In the genomic region with DNA sequence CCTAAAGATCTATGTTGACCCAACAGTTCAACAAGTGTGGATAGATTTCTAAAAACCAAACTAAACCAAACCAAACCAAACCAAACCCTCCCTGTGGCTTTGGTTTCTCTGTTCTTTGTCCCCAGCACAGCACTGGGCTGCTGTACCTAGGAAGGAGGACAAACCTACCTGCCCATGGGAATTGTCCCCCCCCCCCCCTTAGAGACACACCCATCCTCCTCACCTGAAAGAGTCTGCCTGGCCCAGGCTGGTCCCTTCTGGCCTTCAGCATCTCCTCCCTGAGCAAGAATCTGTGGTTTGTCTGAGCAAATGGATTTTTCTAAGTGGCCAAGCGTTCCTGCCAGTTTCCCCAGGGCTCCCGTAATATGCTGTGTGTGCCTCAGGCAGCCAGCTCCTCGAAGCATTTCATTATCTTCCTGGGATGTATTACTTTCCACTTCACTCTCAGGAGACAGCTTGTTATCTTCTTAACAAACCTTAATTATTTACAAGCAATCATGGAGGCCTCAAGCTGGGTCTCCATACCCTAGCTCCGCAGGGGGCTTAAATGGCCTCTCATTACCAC, we compare ENCODE assay signal across 26 mouse cellular contexts. TPM values are rescaled to one million over a fixed set of nuclear protein-coding genes. Genes with fewer than 3 reads are reported as not detected.
DNase-seq lines count a peak whose midpoint lies in the region; ATAC-seq and TF ChIP-seq lines count a peak whose summit lies in the region.
"Had no signal": no experiment of that assay in that cellular context is flagged by ENCODE, and none has a peak within 500 bp of the region (broad histone marks: within the 10 kb centered on the region; RNA-seq: fewer than 3 reads in every experiment).

No protein-coding gene starts in this region.

- DNase-seq in brain, embryonic 14.5 days (ENCODE audit: low read depth): peak; percentile 67
- peak; percentile 30 for DNase-seq in midbrain, postnatal 0 days (ENCODE audit: low spot score)
- DNase-seq in embryo, embryonic 9.5 days (ENCODE audit: extremely low spot score): no peak
- no peak for DNase-seq in T-cell, adult 2 months (ENCODE audit: low spot score)
- DNase-seq: adrenal gland, postnatal 25 days; cerebellum, adult 9-10 months; forebrain, postnatal 0 days; gastrocnemius, postnatal 14 days; heart, adult 18-20 months; heart, postnatal 10 days; kidney, postnatal 36 days; layer of hippocampus, postnatal 36 days; liver, embryonic 13.5 days; lung, embryonic 14.5 days; thymus, adult 18-20 months; thymus, postnatal 4 days had no signal

- peaks cover 3% of the 10 kb centered on the region; the same call in 1 of the 2 replicates for H3K27me3 ChIP-seq in midbrain, embryonic 13.5 days
- H3K27me3 ChIP-seq in midbrain, embryonic 16.5 days (ENCODE audit: control insufficient read depth, insufficient read depth, low read depth, low read length): no peaks in the 10 kb centered on the region
- H3K27me3 ChIP-seq in ES-Bruce4 (ENCODE audit: control insufficient read depth, insufficient read depth, low read length, poor library complexity, severe bottlenecking): no peaks in the 10 kb centered on the region
- H3K27me3 ChIP-seq in midbrain, postnatal 0 days (ENCODE audit: insufficient read depth, low read length): no peaks in the 10 kb centered on the region
- H3K27me3 ChIP-seq: embryonic facial prominence, embryonic 13.5 days; heart, embryonic 12.5 days; kidney, embryonic 15.5 days; liver, embryonic 13.5 days had no signal

- peak; percentile 64; the same call in 1 of the 2 replicates for ATAC-seq in midbrain, embryonic 13.5 days
- no peak for ATAC-seq in midbrain, embryonic 16.5 days
- no peak for ATAC-seq in midbrain, postnatal 0 days (ENCODE audit: low FRiP score)
- ATAC-seq: forebrain, postnatal 0 days had no signal

- H3K4me2 ChIP-seq in midbrain, embryonic 13.5 days (replicated peaks): no peak overlapping the region
- H3K4me2 ChIP-seq in midbrain, embryonic 16.5 days (ENCODE audit: low read length): no peak overlapping the region
- H3K4me2 ChIP-seq in midbrain, postnatal 0 days (ENCODE audit: low read depth, low read length, poor library complexity, severe bottlenecking): no peak overlapping the region
- H3K4me2 ChIP-seq: embryonic facial prominence, embryonic 13.5 days; heart, embryonic 12.5 days; kidney, embryonic 15.5 days; liver, embryonic 13.5 days; lung, embryonic 14.5 days had no signal

- H3K4me3 ChIP-seq in midbrain, embryonic 13.5 days (replicated peaks): no peak overlapping the region
- no peak overlapping the region for H3K4me3 ChIP-seq in midbrain, embryonic 16.5 days (ENCODE audit: low read depth, low read length)
- H3K4me3 ChIP-seq in ES-Bruce4 (ENCODE audit: low read depth, low read length): no peak overlapping the region
- H3K4me3 ChIP-seq in midbrain, postnatal 0 days (ENCODE audit: low read depth, low read length): no peak overlapping the region
- H3K4me3 ChIP-seq: embryonic facial prominence, embryonic 13.5 days; heart, embryonic 12.5 days; kidney, embryonic 15.5 days; liver, embryonic 13.5 days had no signal

- H3K9ac ChIP-seq in midbrain, embryonic 13.5 days (replicated peaks): no peak overlapping the region
- H3K9ac ChIP-seq in midbrain, embryonic 16.5 days (ENCODE audit: low read depth, low read length): no peak overlapping the region
- H3K9ac ChIP-seq in ES-Bruce4 (ENCODE audit: low read depth, poor library complexity, severe bottlenecking): no peak overlapping the region
- H3K9ac ChIP-seq in midbrain, postnatal 0 days (replicated peaks; ENCODE audit: low read length, poor library complexity, severe bottlenecking): no peak overlapping the region
- H3K9ac ChIP-seq: embryonic facial prominence, embryonic 13.5 days; forebrain, postnatal 0 days; heart, embryonic 12.5 days; kidney, embryonic 15.5 days; liver, embryonic 13.5 days; lung, embryonic 14.5 days had no signal

- peak; percentile 22; the same call in 1 of the 2 replicates for TF ChIP-seq EP300 in ES-Bruce4 (IDR thresholded peaks at IDR 0.05; ENCODE audit: insufficient read depth, low read depth, low read length)

- H3K9me3 ChIP-seq in midbrain, embryonic 13.5 days: no peaks in the 10 kb centered on the region
- H3K9me3 ChIP-seq in midbrain, embryonic 16.5 days (replicated peaks; ENCODE audit: control insufficient read depth, low read length, poor library complexity, severe bottlenecking): no peaks in the 10 kb centered on the region; the same call in 1 of the 2 replicates
- peaks cover 14% of the 10 kb centered on the region for H3K9me3 ChIP-seq in ES-Bruce4 (replicated peaks; ENCODE audit: control insufficient read depth, insufficient read depth, low read length, poor library complexity, severe bottlenecking)
- H3K9me3 ChIP-seq in midbrain, postnatal 0 days (ENCODE audit: low read length): no peaks in the 10 kb centered on the region
- H3K9me3 ChIP-seq: embryonic facial prominence, embryonic 13.5 days; kidney, embryonic 15.5 days; liver, embryonic 13.5 days had no signal

- no peak overlapping the region for H3K27ac ChIP-seq in midbrain, embryonic 13.5 days
- H3K27ac ChIP-seq in midbrain, embryonic 16.5 days (ENCODE audit: low read length): no peak overlapping the region
- peak overlapping the region; percentile 49 for H3K27ac ChIP-seq in ES-Bruce4 (ENCODE audit: insufficient read depth, low read length)
- H3K27ac ChIP-seq in midbrain, postnatal 0 days (ENCODE audit: low read depth, low read length): no peak overlapping the region
- H3K27ac ChIP-seq: embryonic facial prominence, embryonic 13.5 days; kidney, embryonic 15.5 days; liver, embryonic 13.5 days had no signal

- 41% methylated on average over 4 of the region's 4 CpGs for WGBS in midbrain, embryonic 13.5 days
- 35% methylated on average over 4 of the region's 4 CpGs for WGBS in midbrain, embryonic 16.5 days
- 46% methylated on average over 4 of the region's 4 CpGs for WGBS in midbrain, postnatal 0 days

- TF ChIP-seq POLR2A in ES-Bruce4 (IDR thresholded peaks at IDR 0.05; ENCODE audit: insufficient read depth, low read length): no peak
- TF ChIP-seq POLR2A in brain, embryonic 14.5 days (IDR thresholded peaks at IDR 0.05; ENCODE audit: borderline replicate concordance, extremely low read depth, insufficient read depth, insufficient read length, poor library complexity, severe bottlenecking): no peak

- H3K36me3 ChIP-seq in midbrain, embryonic 13.5 days: no peaks in the 10 kb centered on the region
- no peaks in the 10 kb centered on the region for H3K36me3 ChIP-seq in midbrain, embryonic 16.5 days (ENCODE audit: control insufficient read depth, insufficient read depth, low read length)
- H3K36me3 ChIP-seq in ES-Bruce4 (ENCODE audit: control insufficient read depth, insufficient read depth, low read length, poor library complexity, severe bottlenecking): peaks cover 13% of the 10 kb centered on the region
- H3K36me3 ChIP-seq in midbrain, postnatal 0 days (ENCODE audit: insufficient read depth, low read length): no peaks in the 10 kb centered on the region
- H3K36me3 ChIP-seq: embryonic facial prominence, embryonic 13.5 days; heart, embryonic 12.5 days; kidney, embryonic 15.5 days; liver, embryonic 13.5 days had no signal

- peaks cover 13% of the 10 kb centered on the region for H3K4me1 ChIP-seq in midbrain, embryonic 13.5 days (replicated peaks)
- no peaks in the 10 kb centered on the region; the same call in 1 of the 2 replicates for H3K4me1 ChIP-seq in midbrain, embryonic 16.5 days (ENCODE audit: control insufficient read depth, insufficient read depth, low read length)
- peaks cover 14% of the 10 kb centered on the region for H3K4me1 ChIP-seq in ES-Bruce4 (ENCODE audit: control insufficient read depth, insufficient read depth, low read length)
- no peaks in the 10 kb centered on the region for H3K4me1 ChIP-seq in midbrain, postnatal 0 days (ENCODE audit: insufficient read depth, low read length)
- H3K4me1 ChIP-seq: embryonic facial prominence, embryonic 13.5 days had no signal

- TF ChIP-seq CTCF in ES-Bruce4 (IDR thresholded peaks at IDR 0.05; ENCODE audit: low read depth, low read length): no peak
- no peak for TF ChIP-seq CTCF in brain, embryonic 14.5 days (IDR thresholded peaks at IDR 0.05; ENCODE audit: borderline replicate concordance, extremely low read depth, insufficient read depth, insufficient read length)
- no peak for TF ChIP-seq CTCF in midbrain, postnatal 0 days (IDR thresholded peaks at IDR 0.05)

RNA-seq across cellular contexts. Expression of a gene that starts 9.7 kb away (rescaled TPM):
- 0.17 TPM in 1 of 2 replicates, not detected in the other for polyA plus RNA-seq in midbrain, embryonic 13.5 days (2015; fragmentation: Nextera tagmentation; extraction: Ambion mirVana)
- polyA plus RNA-seq in midbrain, embryonic 16.5 days (2015; fragmentation: Nextera tagmentation; extraction: Ambion mirVana): 0.08 TPM in 1 of 2 replicates, not detected in the other
- 49.6 and 55.9 TPM in 2 replicates for polyA plus RNA-seq in ES-Bruce4 (2011; ENCODE audit: insufficient read depth, insufficient read length, low read depth, missing spikeins)
- 0.09 and 0.14 TPM in 2 replicates for polyA plus RNA-seq in brain, embryonic 14.5 days (2012; rRNA removed)
- 0.14 TPM in 1 of 2 replicates, not detected in the other for total RNA-seq in midbrain, postnatal 0 days (2014; rRNA removed)
- polyA plus RNA-seq in midbrain, postnatal 0 days (2015; fragmentation: Nextera tagmentation; extraction: Ambion mirVana): 0.17 TPM in 1 of 2 replicates, not detected in the other
- total RNA-seq: gastrocnemius, postnatal 14 days; heart, adult 18-20 months; heart, postnatal 10 days; layer of hippocampus, postnatal 36 days; left cerebral cortex, postnatal 25 days; megakaryocyte, adult 5-6 weeks; monocyte, adult 5-6 weeks had no signal
- polyA plus RNA-seq: cortical plate, adult 2 months; liver, embryonic 13.5 days; lung, embryonic 14.5 days had no signal

RNA-seq across cellular contexts. Expression of a gene that starts 12.0 kb away (rescaled TPM):
- polyA plus RNA-seq in midbrain, embryonic 13.5 days (2015; fragmentation: Nextera tagmentation; extraction: Ambion mirVana): 1.2 and 1.3 TPM in 2 replicates
- 1.2 and 1.3 TPM in 2 replicates for polyA plus RNA-seq in midbrain, embryonic 16.5 days (2015; fragmentation: Nextera tagmentation; extraction: Ambion mirVana)
- polyA plus RNA-seq in ES-Bruce4 (2011; ENCODE audit: insufficient read depth, insufficient read length, low read depth, missing spikeins): 3.9 and 5.8 TPM in 2 replicates
- 0.29 and 0.75 TPM in 2 replicates for polyA plus RNA-seq in brain, embryonic 14.5 days (2012; rRNA removed)
- 0.71 and 1.2 TPM in 2 replicates for total RNA-seq in midbrain, postnatal 0 days (2014; rRNA removed)
- 0.59 and 0.72 TPM in 2 replicates for polyA plus RNA-seq in midbrain, postnatal 0 days (2015; fragmentation: Nextera tagmentation; extraction: Ambion mirVana)
- total RNA-seq: adrenal gland, postnatal 25 days; layer of hippocampus, postnatal 36 days; megakaryocyte, adult 5-6 weeks; monocyte, adult 5-6 weeks had no signal

Comparison
In these comparisons a context has a peak if more than half of its experiments do, and no peak if none do; other contexts are left out.
1. DNase-seq: peak in brain, embryonic 14.5 days (single experiment) and midbrain, postnatal 0 days (single experiment); none in embryo, embryonic 9.5 days (single experiment) and T-cell, adult 2 months (single experiment).
2. RNA of a gene that starts 9.7 kb away (polyA plus RNA-seq): 49.6 to 55.9 TPM in ES-Bruce4; 0.17 TPM in midbrain, postnatal 0 days, 0.09 to 0.14 TPM in brain, embryonic 14.5 days, 0.08 TPM in midbrain, embryonic 16.5 days and 0.17 TPM in midbrain, embryonic 13.5 days; every median in the first group is over 10 times any median in the second.